Mouse (Mus musculus): Measurements from ENCODE around the gene Cdt1.

GRCm38 (mm10) chr8:122611295-122612133, 43.7 kb downstream of the Cdt1 start, which contains the start of the genes Galns and Trappc2l:
- no peak for TF ChIP-seq CTCF (IDR thresholded peaks at IDR 0.05; ENCODE audit: insufficient read depth, low read length)
- peak; percentile 81 for TF ChIP-seq POLR2A (IDR thresholded peaks at IDR 0.05; ENCODE audit: borderline replicate concordance, extremely low read depth, low read depth, low read length)

Data from lung, adult 2 months (tissue).